ENCODE assay signal across 11 mouse cellular contexts in genomic region chr15:15238309-15238708, GRCm38 (mm10).
DNase-seq lines count a peak whose midpoint lies in the region; ATAC-seq lines count a peak whose summit lies in the region.
"Had no signal": no experiment of that assay in that cellular context is flagged by ENCODE, and none has a peak within 500 bp of the region (broad histone marks: within the 10 kb centered on the region; RNA-seq: fewer than 3 reads in every experiment).

No protein-coding gene starts in this region.

- DNase-seq in hindbrain, embryonic 11.5 days (ENCODE audit: low spot score): peak; percentile 34
- DNase-seq in right cerebral cortex, adult 18-20 months: peak; percentile 2
- no peak for DNase-seq in right cerebral cortex, postnatal 25 days
- DNase-seq in embryo, embryonic 11.5 days (ENCODE audit: low read depth, low spot score): peak; percentile 9
- peak; percentile 11 for DNase-seq in telencephalon, adult 2 months (ENCODE audit: low read depth, low spot score)
- DNase-seq in layer of hippocampus, postnatal 36 days: no peak
- no peak for DNase-seq in ovary, postnatal 14 days (ENCODE audit: low spot score)
- DNase-seq: adrenal gland, postnatal 36 days had no signal

- H3K36me3 ChIP-seq in hindbrain, embryonic 11.5 days (ENCODE audit: control insufficient read depth, insufficient read depth, low read length): no peaks in the 10 kb centered on the region
- no peaks in the 10 kb centered on the region for H3K36me3 ChIP-seq in hindbrain, embryonic 13.5 days
- H3K36me3 ChIP-seq: lung, embryonic 15.5 days had no signal

- no peak overlapping the region for H3K27ac ChIP-seq in hindbrain, embryonic 11.5 days (ENCODE audit: low read depth, low read length)
- H3K27ac ChIP-seq in hindbrain, embryonic 13.5 days: no peak overlapping the region
- H3K27ac ChIP-seq: lung, embryonic 15.5 days had no signal

- no peak overlapping the region for H3K4me3 ChIP-seq in hindbrain, embryonic 11.5 days (ENCODE audit: low read depth, low read length)
- no peak overlapping the region for H3K4me3 ChIP-seq in hindbrain, embryonic 13.5 days
- H3K4me3 ChIP-seq: lung, embryonic 15.5 days had no signal

- H3K4me2 ChIP-seq in hindbrain, embryonic 11.5 days (replicated peaks; ENCODE audit: low read depth, low read length): no peak overlapping the region
- no peak overlapping the region for H3K4me2 ChIP-seq in hindbrain, embryonic 13.5 days
- H3K4me2 ChIP-seq: lung, embryonic 15.5 days had no signal

- no peaks in the 10 kb centered on the region for H3K4me1 ChIP-seq in hindbrain, embryonic 11.5 days (replicated peaks; ENCODE audit: control insufficient read depth, insufficient read depth, low read length)
- H3K4me1 ChIP-seq in hindbrain, embryonic 13.5 days (replicated peaks): no peaks in the 10 kb centered on the region
- H3K4me1 ChIP-seq: lung, embryonic 15.5 days had no signal

- no peaks in the 10 kb centered on the region for H3K9me3 ChIP-seq in hindbrain, embryonic 11.5 days (ENCODE audit: control insufficient read depth, low read length)
- no peaks in the 10 kb centered on the region for H3K9me3 ChIP-seq in hindbrain, embryonic 13.5 days
- H3K9me3 ChIP-seq: lung, embryonic 15.5 days had no signal

- ATAC-seq in hindbrain, embryonic 11.5 days (ENCODE audit: low FRiP score): no peak
- no peak for ATAC-seq in hindbrain, embryonic 13.5 days (ENCODE audit: low FRiP score)
- ATAC-seq: inflammation-experienced regulatory T-cells, adult 6 months had no signal

- H3K27me3 ChIP-seq in hindbrain, embryonic 11.5 days (ENCODE audit: control insufficient read depth, insufficient read depth, low read length): no peaks in the 10 kb centered on the region
- no peaks in the 10 kb centered on the region for H3K27me3 ChIP-seq in hindbrain, embryonic 13.5 days
- H3K27me3 ChIP-seq: lung, embryonic 15.5 days had no signal

- no peak overlapping the region for H3K9ac ChIP-seq in hindbrain, embryonic 11.5 days (ENCODE audit: low read depth, low read length)
- no peak overlapping the region for H3K9ac ChIP-seq in hindbrain, embryonic 13.5 days
- H3K9ac ChIP-seq: lung, embryonic 15.5 days had no signal

Comparison
In these comparisons a context has a peak if more than half of its experiments do, and no peak if none do; other contexts are left out.
1. DNase-seq: peak in hindbrain, embryonic 11.5 days (single experiment), right cerebral cortex, adult 18-20 months (single experiment), embryo, embryonic 11.5 days (single experiment) and telencephalon, adult 2 months (single experiment); none in right cerebral cortex, postnatal 25 days (single experiment), layer of hippocampus, postnatal 36 days (0 of 2) and ovary, postnatal 14 days (single experiment).